Mouse (Mus musculus): ENCODE measurements around the gene Rapgef1. TPM values are rescaled to one million over a fixed set of nuclear protein-coding genes. Genes with fewer than 3 reads are reported as not detected.
"Not testable (repeated sequence)": the region's sequence is repeated elsewhere in the genome, so short reads cannot be mapped to it uniquely, and the experiment has no call there.

Gene Rapgef1
- total RNA-seq, 2 experiments from 2014 or later: 8.4 to 22.6 TPM

GRCm38 (mm10) chr2:29770162-29770561, 150.6 kb downstream of the Rapgef1 start:
- no peak for ATAC-seq (replicated peaks; ENCODE audit: low FRiP score, poor library complexity, severe bottlenecking)

- no peak for ATAC-seq (replicated peaks; ENCODE audit: low FRiP score, poor library complexity, severe bottlenecking)
Observed at GRCm38 (mm10) chr2:29771611-29772461, 152.3 kb downstream of the Rapgef1 start.

- no peak for ATAC-seq (replicated peaks; ENCODE audit: low FRiP score, poor library complexity, severe bottlenecking)
Observed at GRCm38 (mm10) chr2:29773323-29773722, 153.8 kb downstream of the Rapgef1 start.

- ATAC-seq (replicated peaks; ENCODE audit: low FRiP score, poor library complexity, severe bottlenecking): not testable (repeated sequence)
Observed at GRCm38 (mm10) chr2:29781256-29781655, 161.7 kb downstream of the Rapgef1 start.

- ATAC-seq (replicated peaks; ENCODE audit: low FRiP score, poor library complexity, severe bottlenecking): no peak
Observed at GRCm38 (mm10) chr2:29784290-29784689, 164.8 kb downstream of the Rapgef1 start.

GRCm38 (mm10) chr2:29787104-29787917, 167.8 kb downstream of the Rapgef1 start, which contains the start of gene Coq4:
Coq4 (plus strand) TSS chr2:29787493.
- ATAC-seq (replicated peaks; ENCODE audit: low FRiP score, poor library complexity, severe bottlenecking): peak; percentile 87

GRCm38 (mm10) chr2:29787937-29788681, 168.6 kb downstream of the Rapgef1 start, which contains the start of gene Trub2:
Trub2 (minus strand) TSS chr2:29788502.
- ATAC-seq (replicated peaks; ENCODE audit: low FRiP score, poor library complexity, severe bottlenecking): peak; percentile 88

Other genes starting within 250 kb of the Rapgef1 start
- not detected in 2 replicates for gene Gm13420, start 132.0 kb downstream of the Rapgef1 start, total RNA-seq (2015; ENCODE audit: low replicate concordance)
- not detected in 2 replicates for gene Gm13420, start 132.0 kb downstream of the Rapgef1 start, total RNA-seq (2017; ENCODE audit: low replicate concordance)
- not detected in 2 replicates for gene Gm13547, start 139.6 kb downstream of the Rapgef1 start, total RNA-seq (2015; ENCODE audit: low replicate concordance)
- gene Gm13547, start 139.6 kb downstream of the Rapgef1 start, total RNA-seq (2017; ENCODE audit: low replicate concordance): not detected in 2 replicates
- gene Coq4, start 167.8 kb downstream of the Rapgef1 start, total RNA-seq (2015; ENCODE audit: low replicate concordance): 2.2 TPM in 1 of 2 replicates, not detected in the other
- gene Coq4, start 167.8 kb downstream of the Rapgef1 start, total RNA-seq (2017; ENCODE audit: low replicate concordance): 2.6 and 6.1 TPM in 2 replicates
- 10.8 and 14.7 TPM in 2 replicates for gene Trub2, start 168.8 kb downstream of the Rapgef1 start, total RNA-seq (2015; ENCODE audit: low replicate concordance)
- gene Trub2, start 168.8 kb downstream of the Rapgef1 start, total RNA-seq (2017; ENCODE audit: low replicate concordance): 17.4 and 27.7 TPM in 2 replicates
- gene Slc27a4, start 182.9 kb downstream of the Rapgef1 start, total RNA-seq (2015; ENCODE audit: low replicate concordance): 2.5 and 4.6 TPM in 2 replicates
- gene Slc27a4, start 182.9 kb downstream of the Rapgef1 start, total RNA-seq (2017; ENCODE audit: low replicate concordance): 1.4 and 2.0 TPM in 2 replicates
- gene Urm1, start 200.4 kb downstream of the Rapgef1 start, total RNA-seq (2015; ENCODE audit: low replicate concordance): 13.7 and 26.8 TPM in 2 replicates
- gene Urm1, start 200.4 kb downstream of the Rapgef1 start, total RNA-seq (2017; ENCODE audit: low replicate concordance): 4.5 and 4.6 TPM in 2 replicates
- gene Cercam, start 249.4 kb downstream of the Rapgef1 start, total RNA-seq (2015; ENCODE audit: low replicate concordance): 44.9 and 66.3 TPM in 2 replicates
- gene Cercam, start 249.4 kb downstream of the Rapgef1 start, total RNA-seq (2017; ENCODE audit: low replicate concordance): 36.4 and 48.1 TPM in 2 replicates

All from erythroid progenitor cell, adult 5-6 weeks (primary cell).